Mouse (Mus musculus) CH12.LX (cell line): ENCODE data around the gene Gjd2. TPM values are rescaled to one million over a fixed set of nuclear protein-coding genes. Genes with fewer than 3 reads are reported as not detected.

Experiments used
- DNase-seq: peaks from one replicate; pipeline ENCODE4 v3.0.0-alpha.2; 2013; ENCODE audit errors: extremely low read depth
- H3K27ac ChIP-seq: 2 replicates; pipeline ENCODE4 v1.5.1; 2012; ENCODE audit warnings: low read depth, mild to moderate bottlenecking, control low read depth, moderate library complexity; ENCODE audit not compliant: insufficient read depth
- H3K27me3 ChIP-seq: replicated peaks from 2 replicates; pipeline ENCODE3; 2012; ENCODE audit warnings: inconsistent platforms
- H3K36me3 ChIP-seq, 2 experiments: replicated peaks in 1 of 2; 2 replicates each; pipeline versions ENCODE3 to v1.6.1; 2012; ENCODE audit warnings: inconsistent platforms in 1 of 2, low read length in 1 of 2, mild to moderate bottlenecking in 1 of 2, mixed read lengths in 1 of 2, moderate library complexity in 1 of 2; ENCODE audit not compliant: control insufficient read depth in 1 of 2, insufficient read depth in 1 of 2
- H3K4me1 ChIP-seq, 2 experiments: 2 replicates each; pipeline ENCODE4 v1.6.1; 2012; ENCODE audit warnings: inconsistent platforms in 1 of 2, moderate library complexity in 1 of 2; ENCODE audit not compliant: insufficient read depth in 2 of 2, control insufficient read depth in 1 of 2
- H3K4me2 ChIP-seq: 2 replicates; pipeline ENCODE4 v1.6.1; 2012; ENCODE audit warnings: low read depth, mild to moderate bottlenecking, control low read depth; ENCODE audit not compliant: poor library complexity, insufficient read depth, severe bottlenecking
- H3K4me3 ChIP-seq, 3 experiments: fragments of 150-350 bp in 1 of 3; sonication (generic) in 1 of 3; replicated peaks in 1 of 3; 2 replicates each; pipeline versions ENCODE3 to v1.5.1; 2011 to 2012; ENCODE audit warnings: low read depth in 2 of 3, low read length in 2 of 3, mild to moderate bottlenecking in 2 of 3, moderate library complexity in 2 of 3, control low read depth in 1 of 3, improper control_type of control experiment in 1 of 3, inconsistent platforms in 1 of 3, mixed read lengths in 1 of 3; ENCODE audit not compliant: poor library complexity in 1 of 3
- H3K79me2 ChIP-seq: replicated peaks from 2 replicates; pipeline ENCODE4 v1.6.1; 2012; ENCODE audit warnings: mild to moderate bottlenecking, moderate library complexity; ENCODE audit not compliant: control insufficient read depth, poor library complexity, insufficient read depth, severe bottlenecking; ENCODE audit errors: extremely low read depth
- H3K9ac ChIP-seq: 2 replicates; pipeline ENCODE4 v1.6.1; 2012; ENCODE audit warnings: low read depth, mild to moderate bottlenecking, control low read depth, moderate library complexity; ENCODE audit not compliant: insufficient read depth
- H3K9me3 ChIP-seq: replicated peaks from 2 replicates; pipeline ENCODE3; 2012; ENCODE audit warnings: low read length, inconsistent platforms, mixed read lengths
- BHLHE40 ChIP-seq: IDR thresholded peaks from 2 replicates; pipeline ENCODE4 v1.6.1; 2011; ENCODE audit warnings: mild to moderate bottlenecking, low read depth, low read length, improper control_type of control experiment
- E2F4 ChIP-seq: IDR thresholded peaks from 2 replicates; pipeline ENCODE4 v1.6.1; 2011; ENCODE audit warnings: low read depth, low read length, improper control_type of control experiment; ENCODE audit not compliant: insufficient replicate concordance
- ELF1 ChIP-seq: IDR thresholded peaks from 2 replicates; pipeline ENCODE4 v1.6.1; 2014; ENCODE audit warnings: low read depth, mild to moderate bottlenecking, inconsistent platforms, low read length, improper control_type of control experiment
- EP300 ChIP-seq: IDR thresholded peaks from 2 replicates; pipeline ENCODE4 v1.6.1; 2011; ENCODE audit warnings: low read length, improper control_type of control experiment
- ETS1 ChIP-seq: conservative IDR thresholded peaks from 2 replicates; pipeline ENCODE4 v1.6.1; 2012; ENCODE audit warnings: low read depth, mild to moderate bottlenecking, inconsistent platforms, low read length, improper control_type of control experiment, moderate library complexity
- GABPA ChIP-seq: IDR thresholded peaks from 2 replicates; pipeline ENCODE4 v1.6.1; 2012; ENCODE audit warnings: low read depth, low read length, improper control_type of control experiment, inconsistent platforms; ENCODE audit not compliant: insufficient replicate concordance
- HCFC1 ChIP-seq: IDR thresholded peaks from 2 replicates; pipeline ENCODE4 v1.6.1; 2012; ENCODE audit warnings: low read depth, mild to moderate bottlenecking, inconsistent platforms, low read length, improper control_type of control experiment
- IRF4 ChIP-seq: IDR thresholded peaks from 2 replicates; pipeline ENCODE4 v1.6.1; 2014; ENCODE audit warnings: low read depth, mild to moderate bottlenecking, inconsistent platforms, low read length, improper control_type of control experiment
- JUN ChIP-seq: IDR thresholded peaks from 2 replicates; pipeline ENCODE4 v1.6.1; 2011; ENCODE audit warnings: low read depth, mild to moderate bottlenecking, low read length, improper control_type of control experiment, moderate library complexity; ENCODE audit not compliant: insufficient read depth
- JUND ChIP-seq: conservative IDR thresholded peaks from 2 replicates; pipeline ENCODE4 v1.6.1; 2011; ENCODE audit warnings: low read depth, low read length, improper control_type of control experiment
- KAT2A ChIP-seq: IDR thresholded peaks from 2 replicates; pipeline ENCODE4 v1.6.1; 2012; ENCODE audit warnings: low read length, improper control_type of control experiment, inconsistent platforms; ENCODE audit not compliant: insufficient replicate concordance
- MAZ ChIP-seq: IDR thresholded peaks from 2 replicates; pipeline ENCODE4 v1.6.1; 2012; ENCODE audit warnings: low read depth, mild to moderate bottlenecking, inconsistent platforms, low read length, improper control_type of control experiment, moderate library complexity
- MEF2A ChIP-seq: IDR thresholded peaks from 2 replicates; pipeline ENCODE4 v1.6.1; 2014; ENCODE audit warnings: low read depth, mild to moderate bottlenecking, inconsistent platforms, low read length, improper control_type of control experiment, borderline replicate concordance
- MXI1 ChIP-seq: IDR thresholded peaks from 2 replicates; pipeline ENCODE4 v1.6.1; 2011; ENCODE audit warnings: mild to moderate bottlenecking, low read depth, low read length, improper control_type of control experiment
- NELFE ChIP-seq: IDR thresholded peaks from 2 replicates; pipeline ENCODE4 v1.6.1; 2011; ENCODE audit warnings: low read depth, low read length, improper control_type of control experiment
- NRF1 ChIP-seq: IDR thresholded peaks from 2 replicates; pipeline ENCODE4 v1.6.1; 2014; ENCODE audit warnings: low read depth, mild to moderate bottlenecking, inconsistent platforms, low read length, improper control_type of control experiment, moderate library complexity
- RCOR1 ChIP-seq: conservative IDR thresholded peaks from 2 replicates; pipeline ENCODE4 v1.6.1; 2012; ENCODE audit warnings: low read depth, mild to moderate bottlenecking, inconsistent platforms, low read length, improper control_type of control experiment
- SIN3A ChIP-seq: IDR thresholded peaks from 2 replicates; pipeline ENCODE4 v1.6.1; 2012; ENCODE audit warnings: low read length, improper control_type of control experiment, inconsistent platforms
- ZC3H11A ChIP-seq: IDR thresholded peaks from 2 replicates; pipeline ENCODE4 v1.6.1; 2012; ENCODE audit warnings: low read depth, mild to moderate bottlenecking, inconsistent platforms, low read length, improper control_type of control experiment
- ZKSCAN1 ChIP-seq: IDR thresholded peaks from 2 replicates; pipeline ENCODE4 v1.6.1; 2012; ENCODE audit warnings: low read depth, inconsistent platforms, low read length, improper control_type of control experiment, borderline replicate concordance
- dilution Hi-C: fragments of 300-500 bp; cut with MboI; formaldehyde crosslinking; loops from 2 replicates; pipeline ENCODE4 v1.14.3; 2020; ENCODE audit warnings: low sequenced_read_pairs; ENCODE audit not compliant: extremely low pct_unique_long_range_greater_than_20kb, extremely low pct_ligation_motif_present
- in situ Hi-C: fragments of 300-500 bp; cut with MboI; formaldehyde crosslinking; loops from 3 replicates; pipeline ENCODE4 v1.14.3; 2019; ENCODE audit warnings: low sequenced_read_pairs, low pct_ligation_motif_present, low pct_unique_long_range_greater_than_20kb, mixed read lengths
- polyA plus RNA-seq: library from polyadenylated mRNA; unstranded; fragments of >175 nt; gene quantifications from 2 replicates; pipeline ENCODE4 v1.2.1, GENCODE M21; 2012; ENCODE audit warnings: low read depth; ENCODE audit not compliant: insufficient read length
- total RNA-seq, 2 experiments: library from RNA; depleted of rRNA; stranded (reverse); fragments of 300-350 nt in 1 of 2; fragments of >200 nt in 1 of 2; gene quantifications; 2 replicates each; pipeline ENCODE4 v1.2.3; 2012 to 2014

The Gjd2 gene
- total and polyA plus RNA-seq, 3 experiments: not detected

DNA sequence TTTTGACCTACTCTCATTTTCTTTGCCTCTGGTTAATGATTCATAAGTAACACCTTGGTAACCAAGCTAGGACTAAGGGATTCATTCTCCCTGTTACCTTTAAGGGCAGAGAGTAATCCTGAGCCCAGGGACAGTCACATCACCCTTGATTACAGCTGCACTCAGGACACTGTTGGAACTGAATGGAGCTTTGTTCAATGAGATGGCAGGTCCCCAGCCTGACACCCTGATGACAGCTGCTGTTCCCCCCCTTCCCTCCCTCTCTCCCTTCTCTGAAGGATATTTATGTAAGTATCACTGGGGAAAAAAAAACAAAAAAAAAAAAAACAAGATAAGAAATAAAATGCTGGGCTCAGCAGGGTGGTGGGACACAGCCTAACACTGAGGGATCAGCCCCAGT, 16.5 kb downstream of the Gjd2 start:
- TF ChIP-seq IRF4: no peak
- no peak for TF ChIP-seq JUND
- TF ChIP-seq HCFC1: no peak
- no peak for TF ChIP-seq RCOR1
- TF ChIP-seq ETS1: no peak
- TF ChIP-seq GABPA: no peak
- no peak for TF ChIP-seq KAT2A
- no peak for TF ChIP-seq BHLHE40
- TF ChIP-seq ELF1: no peak
- no peak for TF ChIP-seq JUN
- no peak for TF ChIP-seq E2F4
- no peak for TF ChIP-seq EP300
- no peak for TF ChIP-seq NELFE
- dilution Hi-C loops (no loop called here), in situ Hi-C loops (no loop called here)
- no peak for DNase-seq
- no peaks in the 10 kb centered on the region for H3K9me3 ChIP-seq
- H3K79me2 ChIP-seq: no peaks in the 10 kb centered on the region
- H3K4me1 ChIP-seq: no peaks in the 10 kb centered on the region
- no peak overlapping the region for H3K9ac ChIP-seq
- no peaks in the 10 kb centered on the region for H3K36me3 ChIP-seq
- no peaks in the 10 kb centered on the region for H3K27me3 ChIP-seq
- no peak overlapping the region for H3K4me2 ChIP-seq
- H3K4me3 ChIP-seq: no peak overlapping the region
- no peak overlapping the region for H3K27ac ChIP-seq

DNA sequence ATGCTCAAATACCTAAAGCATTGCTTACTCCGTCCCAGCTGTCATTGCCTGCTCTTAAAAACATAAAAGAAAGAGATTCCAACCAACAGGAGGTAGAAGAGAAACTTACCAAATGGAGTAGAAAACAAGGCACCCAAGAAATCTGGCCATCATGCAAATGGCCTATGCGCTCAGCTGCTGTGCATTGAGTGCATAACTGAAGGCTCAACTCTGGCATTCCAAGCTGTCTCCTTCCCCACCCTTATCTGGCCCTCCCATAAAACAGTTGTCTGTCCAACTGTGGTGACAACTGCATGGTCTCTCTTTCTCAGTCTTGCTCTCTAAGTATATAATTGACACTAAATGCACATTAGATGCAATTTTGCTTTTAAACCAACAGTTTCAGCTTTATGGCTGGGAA, 28.5 kb downstream of the Gjd2 start:
- no peak overlapping the region for H3K4me2 ChIP-seq
- H3K27me3 ChIP-seq: no peaks in the 10 kb centered on the region
- no peaks in the 10 kb centered on the region for H3K4me1 ChIP-seq
- TF ChIP-seq SIN3A (no peak), MEF2A (no peak), MAZ (no peak), ZKSCAN1 (no peak), ZC3H11A (no peak), NELFE (no peak), EP300 (no peak), MXI1 (no peak), GABPA (no peak), NRF1 (no peak)
- H3K27ac ChIP-seq: no peak overlapping the region
- no peak overlapping the region for H3K4me3 ChIP-seq
- no peaks in the 10 kb centered on the region for H3K9me3 ChIP-seq
- no peak overlapping the region for H3K9ac ChIP-seq
- in situ Hi-C loops: no loop called here
- no peaks in the 10 kb centered on the region for H3K36me3 ChIP-seq
- DNase-seq: no peak
- H3K79me2 ChIP-seq: no peaks in the 10 kb centered on the region
- dilution Hi-C loops: no loop called here
